Mouse (Mus musculus) G1E-ER4 (cell line): ENCODE results near the gene Bola2. TPM values are rescaled to one million over a fixed set of nuclear protein-coding genes. Genes with fewer than 3 reads are reported as not detected.

Experiments used
- GATA1 ChIP-seq: IDR thresholded peaks from one replicate; pipeline ENCODE4 v1.8.0; 2012; ENCODE audit warnings: low read length, inconsistent platforms
- polyA plus RNA-seq: library from polyadenylated mRNA; stranded (reverse); fragments of >175 nt; gene quantifications from 2 replicates; pipeline ENCODE4 v1.2.3, GENCODE M21; 2012

The Bola2 gene
- polyA plus RNA-seq: 143 and 256 TPM in 2 replicates

DNA sequence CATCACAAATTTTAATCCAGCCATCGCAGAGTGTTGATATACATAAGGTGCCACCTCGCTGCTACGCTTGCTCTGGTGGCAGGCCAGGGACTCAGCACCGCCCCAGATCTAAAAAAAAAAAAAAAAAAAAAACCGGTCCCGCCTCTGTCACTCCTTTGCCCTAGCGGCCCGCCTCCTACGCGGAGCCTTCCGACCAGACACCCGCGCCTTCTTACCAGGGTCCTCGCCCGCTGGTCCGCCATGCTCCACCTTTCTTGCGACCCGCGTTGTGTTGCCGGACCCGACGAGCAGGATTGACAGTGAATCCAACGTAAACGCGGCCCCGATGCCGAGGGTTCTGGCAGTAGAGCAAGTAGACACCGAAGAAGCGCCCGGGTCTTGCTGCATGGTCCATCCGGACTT lies at the start of gene Bola2:
Gene Bola2 (plus strand): TSS at position 192 of the 402 bp plus-strand sequence.
- TF ChIP-seq GATA1: no peak

DNA sequence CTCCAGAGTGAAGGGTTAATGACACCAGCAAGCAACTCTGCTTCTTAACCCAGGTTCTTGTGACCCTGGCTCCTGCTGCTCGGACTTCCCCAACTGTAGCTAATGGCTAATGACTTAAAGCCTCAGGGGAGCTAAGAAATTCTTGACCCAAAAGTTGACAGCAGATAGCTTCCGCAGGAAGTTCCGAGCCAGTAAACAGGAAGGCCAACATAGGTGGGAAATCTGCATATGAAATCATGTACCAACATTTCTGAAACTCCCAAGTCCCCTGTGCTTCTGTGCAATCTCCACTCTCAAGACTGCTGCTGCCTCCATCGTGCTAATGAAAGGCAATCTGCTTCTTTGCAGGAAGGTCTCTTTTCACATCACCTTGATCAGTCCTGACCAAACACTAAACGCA lies 49.5 kb upstream of the Bola2 start:
- TF ChIP-seq GATA1: no peak

DNA sequence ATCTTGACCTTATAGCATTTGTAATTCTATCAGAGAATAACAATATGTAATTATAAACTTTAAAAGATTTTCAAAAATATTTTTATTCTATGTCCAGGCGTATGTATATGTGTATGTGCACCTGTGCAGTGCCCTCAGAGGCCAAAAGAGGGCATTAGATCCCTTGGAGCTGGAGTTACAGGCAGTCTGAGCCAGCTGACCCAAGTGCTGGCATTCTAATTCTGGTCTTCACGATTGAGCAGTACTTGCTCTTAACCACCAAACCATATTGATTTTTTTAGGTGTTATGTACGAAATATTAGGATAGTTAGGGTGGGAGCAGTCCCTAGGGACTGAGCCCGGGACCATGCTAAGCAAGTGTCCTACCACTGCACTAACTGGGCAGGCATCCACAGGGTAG lies 46.7 kb upstream of the Bola2 start:
- TF ChIP-seq GATA1: no peak

DNA sequence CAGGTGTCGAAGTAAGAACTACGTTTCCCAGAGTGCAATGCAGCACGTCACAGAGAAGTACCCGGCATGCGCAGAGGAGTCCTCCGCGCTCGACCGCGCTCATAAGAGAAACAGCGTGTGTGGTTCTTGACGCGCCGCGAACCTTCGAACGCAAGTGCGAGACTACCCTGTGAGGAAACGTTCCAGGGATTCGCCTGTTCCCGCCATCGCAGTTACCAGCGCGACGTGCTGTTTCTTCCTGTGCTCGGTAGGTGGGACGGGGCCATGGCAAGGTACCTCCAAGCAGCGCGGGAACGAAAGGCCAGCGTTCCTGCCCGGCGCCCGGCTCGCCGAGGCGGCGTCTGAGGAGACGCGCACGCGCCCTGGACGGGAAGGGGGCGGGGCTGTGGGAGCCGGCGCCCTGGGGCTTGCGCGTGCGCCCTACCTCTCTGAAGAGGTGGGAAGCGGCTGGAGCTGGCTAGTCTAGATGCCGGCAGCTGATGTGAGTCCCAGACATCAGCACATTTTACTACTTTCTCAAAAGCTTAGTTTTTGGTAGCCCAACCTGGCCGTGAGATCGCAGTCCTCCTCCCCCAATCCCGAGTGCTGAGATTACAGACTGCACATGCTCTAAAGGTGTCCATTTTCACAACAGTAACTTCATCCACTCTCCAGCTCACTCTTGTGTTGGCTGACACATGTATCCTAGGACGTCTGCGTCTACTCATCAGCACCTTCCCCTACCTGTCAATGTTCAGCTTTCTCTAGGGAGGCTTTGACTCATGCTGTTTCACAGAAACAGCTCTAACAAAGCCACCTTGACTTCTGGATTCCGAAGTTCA lies 45.8 kb upstream of the Bola2 start, which contains the start of gene Sgf29:
Gene Sgf29 (plus strand): TSS at position 79 of the 821 bp plus-strand sequence.
- TF ChIP-seq GATA1: no peak

DNA sequence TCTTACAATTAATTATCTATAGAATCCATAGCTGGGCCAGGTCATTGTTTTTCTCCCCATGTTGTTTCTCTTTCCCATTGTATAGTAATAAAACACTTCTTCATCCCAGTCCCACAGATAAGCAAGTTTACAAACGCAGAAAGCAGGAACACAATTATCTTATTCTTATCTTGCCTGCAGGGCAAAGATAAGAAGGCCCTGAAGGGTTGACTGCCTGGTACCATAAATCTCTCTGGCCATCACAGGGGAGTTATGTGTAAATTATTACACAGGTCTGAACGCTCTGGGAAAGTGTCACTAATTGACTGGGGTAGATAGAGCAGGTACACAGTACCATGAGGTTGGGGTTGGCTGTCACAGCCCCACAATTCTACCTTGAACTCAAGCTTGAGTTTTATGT lies 44.3 kb upstream of the Bola2 start:
- peak; percentile 96 for TF ChIP-seq GATA1

DNA sequence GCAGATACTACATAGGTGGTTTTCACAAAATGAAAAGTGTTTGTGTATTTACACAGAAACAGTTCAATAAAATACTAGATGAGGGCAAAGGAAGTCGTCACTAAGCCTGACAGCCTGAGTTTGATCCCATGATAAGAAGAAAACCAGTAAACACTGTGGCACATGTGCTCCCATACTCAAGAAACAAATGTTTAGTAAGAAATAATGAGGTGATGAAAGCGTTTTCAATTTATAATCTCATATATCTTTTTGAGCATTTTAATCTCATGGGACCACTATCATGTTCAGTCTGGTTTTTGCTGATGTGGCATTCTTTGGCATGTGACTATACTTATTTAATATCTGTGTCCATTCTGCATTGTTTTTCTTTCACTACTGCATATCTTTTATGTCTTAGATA lies 41.2 kb upstream of the Bola2 start:
- no peak for TF ChIP-seq GATA1

DNA sequence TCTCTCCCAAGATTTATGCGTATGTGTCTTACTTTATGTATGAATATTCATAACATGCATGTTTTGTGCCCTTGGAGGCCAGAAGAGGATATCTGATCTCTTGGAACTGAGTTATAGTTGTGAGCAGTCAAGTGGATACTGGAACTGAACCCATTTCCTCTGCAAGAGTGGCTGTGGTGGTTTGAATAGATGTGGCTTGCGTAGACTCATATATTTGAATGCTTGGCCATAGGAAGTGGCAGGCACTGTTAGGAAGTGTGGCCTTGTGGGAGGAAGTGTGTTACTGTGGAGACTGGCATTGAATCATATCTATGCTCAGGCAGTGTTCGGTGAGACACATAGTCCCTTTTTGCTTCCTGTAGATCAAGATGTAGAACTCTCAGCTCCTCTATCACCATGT lies 39.5 kb upstream of the Bola2 start:
- TF ChIP-seq GATA1: no peak

DNA sequence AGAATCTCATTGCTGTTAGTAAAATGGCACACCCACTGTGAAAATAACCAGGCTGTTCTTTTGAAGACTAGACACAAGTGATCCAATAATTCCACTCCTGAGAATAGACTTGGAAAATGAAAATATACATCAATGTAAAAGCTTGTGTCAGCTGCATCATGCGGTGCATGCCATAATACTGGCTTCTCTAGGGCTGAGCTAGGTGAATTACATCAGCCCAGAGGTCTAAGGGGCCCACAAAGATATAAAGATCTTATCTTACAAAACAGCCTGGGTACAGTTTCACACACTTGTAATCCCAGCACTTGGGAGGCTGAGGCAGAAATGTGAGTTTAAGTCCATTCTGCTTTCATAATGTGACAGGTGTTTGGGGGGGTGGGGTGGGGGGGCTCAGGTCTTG lies 37.7 kb upstream of the Bola2 start:
- no peak for TF ChIP-seq GATA1

DNA sequence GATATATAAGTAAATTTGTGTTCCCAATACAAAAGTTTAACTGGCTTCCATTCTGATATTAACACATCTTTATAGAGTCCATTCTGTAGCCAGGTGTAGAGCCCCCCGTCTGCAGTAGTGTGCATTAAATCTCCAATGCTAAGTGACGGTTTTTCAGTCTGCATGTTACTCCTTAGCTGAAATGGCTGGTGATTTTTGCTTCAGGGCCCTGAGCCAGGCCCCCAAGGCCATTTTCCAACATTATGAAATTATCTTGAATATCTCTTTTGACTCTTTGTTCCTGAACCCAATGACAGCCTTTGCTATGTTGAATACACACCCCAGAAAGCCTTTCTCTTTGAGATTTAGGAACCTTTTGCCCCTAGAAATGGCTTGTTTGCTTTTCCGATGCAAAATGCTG lies 35.4 kb upstream of the Bola2 start:
- no peak for TF ChIP-seq GATA1

DNA sequence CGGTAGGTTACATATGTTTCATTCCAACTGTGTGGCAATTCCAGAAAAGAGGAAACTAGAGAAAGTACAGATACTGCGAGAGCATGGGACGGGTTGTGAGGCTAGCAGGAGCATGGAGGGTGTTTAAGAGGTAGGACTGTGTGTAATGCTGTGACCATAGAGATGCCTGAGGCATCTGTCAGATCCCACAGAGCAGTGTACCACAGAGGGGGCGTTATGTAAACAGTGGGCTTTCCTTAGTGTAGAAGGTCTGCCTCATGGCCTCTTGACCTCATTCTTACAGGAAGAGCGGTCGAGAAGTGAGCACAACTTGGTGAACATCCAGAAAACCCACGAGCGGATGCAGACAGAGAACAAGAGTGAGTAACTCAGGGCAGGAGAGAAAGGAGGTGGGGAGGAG lies 31.6 kb upstream of the Bola2 start:
- TF ChIP-seq GATA1: no peak

DNA sequence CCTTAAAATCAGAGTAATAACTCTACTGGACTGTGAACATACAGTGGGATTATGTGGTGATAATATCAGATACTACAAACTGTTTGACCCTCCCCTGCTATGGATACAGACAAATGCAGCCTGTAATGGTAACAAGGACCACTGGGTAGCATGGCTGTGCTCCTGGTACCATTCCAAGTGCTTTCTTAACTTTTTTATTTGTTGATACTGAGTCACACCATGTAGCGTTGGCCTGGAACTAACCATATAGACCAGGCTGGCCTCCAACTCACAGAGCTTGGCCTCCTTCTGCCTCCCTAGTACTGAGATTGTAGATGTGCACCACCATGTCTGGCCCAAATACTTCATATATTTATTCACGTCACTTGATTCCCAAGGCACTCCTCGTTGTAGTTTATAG lies 29.9 kb upstream of the Bola2 start:
- no peak for TF ChIP-seq GATA1

DNA sequence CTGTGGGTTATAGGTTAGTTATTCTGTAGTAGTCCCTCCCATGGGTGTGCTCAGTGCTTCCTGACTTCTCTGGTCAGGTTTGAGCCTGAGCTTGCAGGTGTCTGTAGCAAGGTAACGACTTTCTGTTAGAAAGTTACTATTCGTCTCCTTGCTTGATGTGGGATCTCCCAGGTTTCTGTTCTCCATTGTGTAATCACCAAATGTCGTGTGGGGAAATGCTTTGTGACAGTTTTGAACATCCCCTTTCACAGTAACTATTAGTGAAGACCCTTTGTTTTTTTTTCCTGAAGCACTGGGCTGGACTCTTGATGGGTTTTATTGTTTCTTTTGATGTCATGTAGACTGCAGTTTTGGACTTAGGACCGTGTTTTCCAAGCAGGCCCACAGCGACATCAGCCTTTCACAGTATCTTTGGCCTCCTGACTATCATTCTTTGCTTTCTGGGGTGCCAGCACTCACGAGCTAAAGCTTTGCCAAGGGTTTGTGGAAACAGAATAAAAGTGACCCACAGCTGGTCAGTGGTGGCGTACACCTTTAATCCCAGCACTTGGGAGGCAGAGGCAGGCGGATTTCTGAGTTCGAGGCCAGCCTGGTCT lies 27.6 kb upstream of the Bola2 start:
- TF ChIP-seq GATA1: no peak

DNA sequence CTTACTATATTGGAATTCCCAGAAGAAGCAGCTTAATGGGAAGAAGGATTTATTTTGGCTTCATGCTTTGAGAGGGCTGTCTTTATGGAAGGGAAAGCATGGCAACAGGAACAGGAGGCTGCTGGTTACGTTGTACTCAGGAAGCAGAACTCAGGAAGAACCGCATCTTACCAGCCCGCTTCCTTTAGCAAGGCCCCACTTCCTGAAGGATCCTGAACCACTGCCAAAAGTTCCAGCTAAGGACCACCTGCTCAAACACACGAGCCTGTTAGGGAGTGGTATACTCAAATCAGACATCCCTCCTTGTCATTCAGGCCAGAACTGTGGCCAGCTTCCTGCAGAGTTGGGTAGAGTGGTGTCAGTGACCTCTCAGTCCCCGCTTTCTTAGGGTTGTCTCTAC lies 26.7 kb upstream of the Bola2 start:
- TF ChIP-seq GATA1: no peak

DNA sequence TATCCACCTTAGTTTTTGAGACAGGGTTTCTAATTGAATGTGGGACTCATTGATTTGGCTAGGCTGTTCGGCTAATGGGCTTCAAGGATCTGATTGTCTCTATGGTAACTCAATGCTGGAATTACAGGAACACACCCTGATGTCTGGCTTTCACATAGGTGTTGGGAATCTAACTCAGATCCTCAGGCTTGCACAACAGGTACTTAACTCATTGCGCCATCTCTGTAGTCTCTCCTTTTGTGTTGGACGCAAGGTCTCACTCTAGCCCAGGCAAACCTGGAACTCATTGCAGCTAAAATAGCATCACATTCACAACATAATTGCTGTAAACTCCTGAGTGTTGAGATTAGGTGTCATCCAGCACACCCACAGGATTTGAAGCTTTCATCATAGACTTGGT lies 25.0 kb upstream of the Bola2 start:
- TF ChIP-seq GATA1: no peak

DNA sequence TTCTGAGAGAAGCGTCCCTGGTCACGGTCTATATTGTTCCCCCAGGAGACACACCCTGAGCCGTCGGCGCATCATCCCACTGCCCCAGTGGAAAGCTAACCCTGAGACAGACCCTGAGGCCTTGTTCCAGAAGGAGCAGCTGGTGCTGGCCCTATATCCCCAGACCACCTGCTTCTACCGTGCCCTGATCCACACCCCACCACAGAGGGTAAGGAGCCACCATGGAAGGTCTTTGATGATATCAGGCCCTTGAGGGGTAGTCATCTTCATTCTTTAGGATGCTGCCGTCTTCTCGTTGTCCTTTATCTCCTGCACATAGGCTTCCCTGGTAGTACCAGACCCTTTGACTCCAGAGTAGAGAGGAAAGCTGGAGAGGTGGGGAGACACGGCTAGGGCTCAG lies 23.1 kb upstream of the Bola2 start:
- no peak for TF ChIP-seq GATA1

DNA sequence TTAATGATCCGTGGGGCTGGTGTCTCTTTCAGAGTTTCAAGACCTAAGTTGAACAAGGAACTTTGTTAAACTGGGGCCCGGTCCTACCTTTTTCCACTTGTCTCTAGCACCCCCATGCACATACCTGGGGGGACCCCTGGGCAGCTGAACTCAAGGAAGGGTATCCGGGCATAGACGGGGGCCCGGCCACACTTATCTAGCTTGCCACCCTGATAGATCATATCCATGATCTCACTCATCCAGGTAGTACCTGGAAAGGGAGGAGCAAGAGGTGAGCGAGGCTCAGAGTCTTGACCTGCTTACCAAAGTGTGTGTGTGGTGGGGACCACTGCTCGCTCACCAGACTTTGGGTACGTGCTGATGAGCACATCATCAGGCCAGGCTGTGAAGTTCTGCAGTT lies 20.1 kb upstream of the Bola2 start:
- no peak for TF ChIP-seq GATA1

DNA sequence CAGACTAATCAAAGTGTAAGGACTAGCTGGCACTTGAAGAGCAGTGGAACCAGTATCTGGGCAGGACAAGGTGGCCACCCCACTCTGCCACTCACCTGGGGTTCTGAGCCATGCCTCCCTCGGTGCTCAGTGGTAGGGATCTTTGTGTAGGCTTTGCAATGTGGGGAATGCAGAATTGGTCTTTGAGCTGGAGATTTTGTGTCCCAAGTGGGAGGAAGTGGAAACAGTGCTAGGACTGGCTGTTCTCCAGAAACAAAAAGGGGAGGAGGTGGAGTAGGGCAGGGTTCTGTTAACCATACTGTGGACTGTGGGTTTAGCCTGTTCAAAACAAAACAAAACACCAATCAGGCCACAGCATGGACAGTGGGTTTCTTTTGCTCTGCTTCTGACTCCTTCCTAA lies 19.0 kb upstream of the Bola2 start, which contains the start of gene Sult1a1:
Gene Sult1a1 (minus strand): TSS at position 226 of the 400 bp plus-strand sequence.
- TF ChIP-seq GATA1: no peak
